Mouse (Mus musculus): ENCODE data around the gene Tube1. TPM values are rescaled to one million over a fixed set of nuclear protein-coding genes. Genes with fewer than 3 reads are reported as not detected.

Tube1 gene
- total RNA-seq, 2 experiments from 2014 or later, result 0.50 to 0.77 TPM

DNA sequence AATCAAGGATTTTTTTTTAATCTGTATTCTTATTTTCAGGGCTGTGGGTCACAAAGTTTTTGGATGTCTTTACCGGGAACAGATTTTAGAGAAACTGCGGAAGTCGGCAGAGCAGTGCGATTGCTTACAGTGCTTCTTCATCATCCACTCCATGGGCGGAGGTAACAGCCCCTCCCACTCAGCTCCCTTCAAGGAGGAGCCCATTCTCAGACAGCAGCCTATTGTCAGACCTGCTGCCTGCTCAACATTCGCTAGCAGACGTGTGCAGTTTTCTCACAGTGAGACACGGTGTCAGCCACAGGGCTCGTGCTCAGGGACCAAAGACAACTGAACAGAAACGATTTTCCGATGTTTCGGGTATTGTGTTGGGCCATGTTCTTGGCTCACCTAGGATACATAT, 8.4 kb downstream of the Tube1 start:
- no peak for DNase-seq
- Histone ChIP-seq H3K27ac (no peak overlapping the region), H3K4me3 (no peak overlapping the region)
- no peak for TF ChIP-seq CTCF (IDR thresholded peaks at IDR 0.05)
- intact Hi-C loops (cut with DNase I), result no loop called here

DNA sequence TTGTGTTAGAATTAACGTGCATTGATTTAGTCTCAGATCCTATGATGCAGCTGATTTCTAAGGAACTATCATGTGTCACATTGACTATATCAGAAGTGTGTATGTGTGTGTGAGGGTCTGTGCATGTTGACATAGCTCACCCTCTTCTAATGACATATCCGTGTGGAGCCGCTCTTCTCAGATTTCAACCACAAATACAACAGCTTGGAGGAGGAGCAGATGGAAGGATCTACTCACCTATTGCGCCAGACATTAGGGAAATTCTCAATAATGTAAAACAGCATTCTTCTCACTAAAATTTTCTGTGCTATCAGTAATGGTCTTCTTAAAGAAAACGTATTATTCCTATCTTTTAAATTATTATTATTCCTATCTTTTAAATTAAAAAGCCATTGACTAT, 22.9 kb downstream of the Tube1 start:
- Histone ChIP-seq H3K27ac (no peak overlapping the region), H3K4me3 (no peak overlapping the region)
- no peak for TF ChIP-seq CTCF (IDR thresholded peaks at IDR 0.05)
- DNase-seq, result no peak
- intact Hi-C loops (cut with DNase I), result no loop called here

DNA sequence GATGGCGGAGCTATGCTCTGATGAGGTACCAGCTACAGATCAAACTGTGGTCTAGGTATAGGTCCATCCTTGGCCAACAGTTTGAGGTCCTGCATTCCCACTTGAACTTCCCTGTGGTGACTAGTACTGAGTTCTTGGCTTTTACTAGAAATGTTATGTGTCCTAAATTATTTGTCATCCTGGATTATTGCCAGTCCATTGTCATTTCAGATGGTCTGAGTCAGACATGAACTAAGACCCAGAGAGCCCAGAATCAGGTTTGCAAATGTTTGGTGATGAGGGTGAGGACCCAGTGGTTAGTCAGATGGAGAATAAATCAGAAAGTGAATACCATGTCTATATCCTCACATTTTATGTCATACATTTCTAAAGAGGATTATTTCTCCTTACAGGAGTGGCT, 23.5 kb downstream of the Tube1 start:
- Histone ChIP-seq H3K4me3 (no peak overlapping the region), H3K27ac (no peak overlapping the region)
- intact Hi-C loops (cut with DNase I), result no loop called here
- no peak for DNase-seq
- no peak for TF ChIP-seq CTCF (IDR thresholded peaks at IDR 0.05)

DNA sequence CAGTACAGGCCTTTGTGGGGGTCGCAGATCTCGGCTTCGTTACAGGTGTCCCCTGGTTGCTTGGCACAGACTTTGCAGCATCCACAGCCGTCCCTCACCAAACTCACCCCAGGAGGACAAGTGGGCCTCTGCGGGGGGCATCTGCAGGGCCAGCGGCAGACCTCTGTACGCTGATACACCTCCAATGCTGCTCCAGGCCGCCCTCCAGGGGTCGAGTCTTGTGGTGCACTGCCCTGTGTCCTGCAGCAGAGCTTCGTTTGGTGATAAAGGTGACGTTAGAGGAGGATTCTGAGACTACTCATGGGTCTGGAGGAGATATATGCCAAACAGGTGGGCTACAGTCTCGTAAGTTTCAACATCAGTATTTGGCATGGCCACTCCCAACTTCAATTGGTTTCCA, 24.5 kb downstream of the Tube1 start:
- H3K4me3 ChIP-seq, result no peak overlapping the region
- no peak overlapping the region for H3K27ac ChIP-seq
- intact Hi-C loops (cut with DNase I), result no loop called here
- no peak for TF ChIP-seq CTCF (IDR thresholded peaks at IDR 0.05)
- no peak for DNase-seq

DNA sequence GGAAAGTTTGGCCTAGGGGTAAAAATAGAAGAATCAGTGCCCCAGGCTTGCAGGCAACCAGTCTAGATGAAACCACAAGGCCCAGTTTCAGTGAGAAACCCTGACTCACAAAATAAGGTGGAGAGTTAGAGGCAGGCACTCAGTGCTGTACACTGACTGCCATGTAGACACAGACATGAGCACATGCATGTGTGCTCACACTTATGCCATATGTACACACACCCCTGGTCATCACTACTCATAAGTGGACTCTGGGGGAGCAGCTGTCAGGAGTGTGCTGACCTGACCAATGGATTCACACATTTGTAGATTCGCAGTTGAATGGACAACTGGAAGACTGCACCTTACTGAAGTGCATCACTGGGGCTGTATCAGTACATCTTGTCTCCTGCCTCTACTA, 27.6 kb downstream of the Tube1 start:
- Histone ChIP-seq H3K27ac (no peak overlapping the region), H3K4me3 (no peak overlapping the region)
- TF ChIP-seq CTCF (IDR thresholded peaks at IDR 0.05), result no peak
- intact Hi-C loops (cut with DNase I), result no loop called here
- no peak for DNase-seq

DNA sequence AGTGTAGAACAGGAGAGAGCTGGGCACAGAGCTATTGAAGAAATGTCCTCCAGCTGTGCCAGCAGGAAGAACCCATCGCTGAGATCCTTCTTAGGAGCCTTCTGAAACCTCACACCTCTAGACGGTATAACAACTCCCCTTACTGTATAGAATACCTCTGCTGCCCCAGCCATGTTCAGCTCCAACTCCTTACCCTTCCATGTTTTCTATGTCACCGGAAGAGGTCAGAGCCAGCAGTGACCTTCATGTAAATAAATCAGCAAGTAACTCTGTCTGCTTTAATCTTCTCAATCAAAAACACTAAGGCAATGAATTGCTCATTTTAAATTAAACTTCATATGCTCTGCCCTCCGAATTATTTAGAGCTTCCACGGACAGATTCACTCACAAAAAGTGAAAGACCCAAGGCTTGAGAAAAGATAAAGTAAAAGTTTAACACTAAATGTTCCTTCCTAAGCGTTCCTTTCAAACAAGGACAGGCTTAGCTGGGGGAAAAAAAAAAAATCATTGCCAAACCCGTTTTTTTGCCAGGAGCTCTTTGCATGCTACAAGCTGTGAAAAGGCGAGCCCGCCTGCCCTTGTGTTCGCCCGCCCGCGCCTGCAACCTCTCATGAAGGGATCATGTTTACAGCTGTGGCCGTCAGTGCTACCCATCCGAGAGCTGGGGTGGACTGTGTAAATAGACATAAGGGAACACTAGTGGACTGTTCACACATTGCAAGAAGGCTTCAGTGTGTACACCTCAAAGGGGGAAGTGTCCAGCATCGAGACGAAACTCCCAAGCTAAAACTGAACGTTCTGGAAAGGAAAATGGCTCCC, 29.1 kb downstream of the Tube1 start:
- peak overlapping the region; percentile 69 for H3K27ac ChIP-seq
- intact Hi-C loops (cut with DNase I), result no loop called here
- peak; percentile 61 for DNase-seq
- peak overlapping the region; percentile 53 for H3K4me3 ChIP-seq
- TF ChIP-seq CTCF (IDR thresholded peaks at IDR 0.05), result no peak

DNA sequence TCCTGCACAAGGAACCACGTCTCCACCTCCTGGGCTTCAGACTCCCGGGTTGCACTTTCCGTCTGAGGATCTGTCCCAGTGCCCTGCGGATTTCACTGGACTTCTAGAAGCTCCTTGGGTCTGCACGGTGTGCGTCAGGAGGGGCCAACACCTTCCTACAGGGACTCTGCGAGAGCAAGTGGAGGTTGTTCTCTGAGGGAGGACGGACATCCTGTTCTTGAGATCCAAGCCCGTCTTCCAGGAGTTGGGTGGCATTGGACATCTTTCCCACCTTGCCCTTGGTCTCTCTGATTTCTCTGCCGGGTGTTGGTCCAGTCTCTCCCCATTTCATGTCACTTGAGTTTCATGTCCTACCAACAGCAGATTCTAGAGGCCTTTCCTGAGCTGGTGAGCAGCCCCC, 29.9 kb downstream of the Tube1 start, which contains the start of gene Ccn6:
Gene Ccn6, minus strand, starts transcription at position 101 of the 400 bp plus-strand sequence.
- intact Hi-C loops (cut with DNase I), result no loop called here
- peak within 1 kb of the TSS; percentile 69 for H3K27ac ChIP-seq
- no peak for TF ChIP-seq CTCF (IDR thresholded peaks at IDR 0.05)
- no peak for DNase-seq
- peak within 1 kb of the TSS; percentile 53 for H3K4me3 ChIP-seq

DNA sequence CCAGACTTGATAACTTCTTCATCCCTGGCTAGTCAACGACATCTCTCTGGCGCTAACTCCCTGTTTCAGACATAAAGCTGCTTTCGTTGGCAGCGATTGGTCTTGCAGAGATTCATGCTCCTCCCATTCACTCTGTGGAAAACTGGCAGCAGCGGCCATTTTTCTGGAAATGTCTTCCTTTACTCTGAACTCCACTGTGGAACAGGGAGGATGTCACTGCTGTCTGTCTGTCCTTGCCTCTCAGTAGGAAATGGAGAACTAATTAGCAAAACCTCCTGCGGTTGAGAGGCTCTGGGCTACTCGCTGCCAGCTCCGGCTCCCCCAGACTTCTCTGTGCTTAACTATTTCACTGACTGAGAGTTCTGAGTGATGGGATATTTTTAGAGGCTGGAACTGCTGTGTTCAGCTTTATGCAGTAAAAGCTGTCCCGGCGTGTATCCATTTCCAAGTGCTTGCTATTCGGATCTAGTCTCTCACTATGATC, 31.9 kb downstream of the Tube1 start:
- intact Hi-C loops (cut with DNase I), result no loop called here
- no peak for TF ChIP-seq CTCF (IDR thresholded peaks at IDR 0.05)
- peak overlapping the region; percentile 64 for H3K4me3 ChIP-seq
- peak; percentile 55 for DNase-seq
- peak overlapping the region; percentile 83 for H3K27ac ChIP-seq

DNA sequence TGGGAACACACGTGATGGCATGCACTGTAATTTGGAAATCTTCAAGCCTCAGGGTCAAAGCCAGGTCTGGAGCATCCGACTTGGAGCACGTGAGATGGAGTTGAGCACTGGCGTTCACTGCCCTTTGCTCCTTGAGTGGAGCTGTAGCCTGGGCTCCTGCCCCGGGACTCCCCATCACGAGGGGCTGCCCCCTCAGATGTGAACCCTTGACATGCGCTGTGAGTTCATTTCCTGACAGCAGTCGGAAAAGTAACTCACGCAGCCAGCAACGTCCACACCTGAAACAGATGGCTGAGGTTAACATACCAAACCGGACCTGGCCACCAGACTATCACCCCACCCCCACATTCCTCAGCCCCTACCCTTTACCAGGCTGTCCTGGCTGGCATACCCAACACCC, 33.8 kb downstream of the Tube1 start:
- Histone ChIP-seq H3K27ac (no peak overlapping the region), H3K4me3 (no peak overlapping the region)
- no peak for DNase-seq
- no peak for TF ChIP-seq CTCF (IDR thresholded peaks at IDR 0.05)
- intact Hi-C loops (cut with DNase I), result no loop called here

DNA sequence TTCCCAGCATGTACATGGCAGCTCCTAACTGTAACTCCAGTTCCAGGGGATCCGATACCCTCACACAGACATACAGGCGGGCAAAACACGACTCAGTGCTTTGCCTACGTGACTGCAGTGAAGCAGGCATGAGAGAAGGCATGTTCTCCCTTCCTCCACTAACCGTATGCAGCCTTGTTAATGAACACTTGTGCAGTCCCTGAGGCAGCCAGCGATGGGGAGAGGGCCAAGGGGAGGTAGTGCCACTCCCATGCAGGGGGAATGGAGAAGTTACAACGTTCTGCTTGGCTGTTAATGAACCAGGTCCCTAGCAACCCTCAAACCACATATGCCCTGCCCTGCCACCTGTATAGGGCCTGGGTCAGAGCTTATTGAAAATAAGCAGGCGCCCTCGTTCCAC, 35.9 kb downstream of the Tube1 start:
- no peak overlapping the region for H3K27ac ChIP-seq
- TF ChIP-seq CTCF (IDR thresholded peaks at IDR 0.05), result no peak
- DNase-seq, result no peak
- intact Hi-C loops (cut with DNase I), result loop anchor here (1.0 to 2.0 kb wide), 2 partner anchors 71 to 351 kb away; no protein-coding TSS in a partner anchor
- H3K4me3 ChIP-seq, result no peak overlapping the region

DNA sequence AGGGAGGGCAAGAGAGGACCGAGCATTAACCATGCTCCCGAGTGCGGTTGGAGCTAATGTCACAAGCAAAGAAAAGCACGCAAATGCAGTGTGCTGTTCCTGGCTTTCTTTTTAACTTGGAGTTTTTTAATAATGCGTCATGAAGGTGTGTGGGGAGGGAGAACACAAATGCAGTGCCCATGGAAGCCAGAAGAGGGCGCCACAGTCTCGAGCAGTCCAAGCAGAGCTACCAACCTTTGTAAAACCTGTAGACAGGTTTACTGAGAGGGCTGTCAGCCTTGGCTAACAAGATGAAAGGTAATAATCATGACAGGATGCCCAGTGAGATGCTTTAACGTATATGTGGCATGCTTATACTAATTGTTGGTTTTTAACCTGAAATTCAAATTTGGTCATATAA, 36.4 kb downstream of the Tube1 start:
- intact Hi-C loops (cut with DNase I), result loop anchor here (1.0 to 2.0 kb wide), 2 partner anchors 71 to 350 kb away; no protein-coding TSS in a partner anchor
- Histone ChIP-seq H3K4me3 (no peak overlapping the region), H3K27ac (no peak overlapping the region)
- peak; percentile 79 for DNase-seq
- peak; percentile 94 for TF ChIP-seq CTCF (IDR thresholded peaks at IDR 0.05)

DNA sequence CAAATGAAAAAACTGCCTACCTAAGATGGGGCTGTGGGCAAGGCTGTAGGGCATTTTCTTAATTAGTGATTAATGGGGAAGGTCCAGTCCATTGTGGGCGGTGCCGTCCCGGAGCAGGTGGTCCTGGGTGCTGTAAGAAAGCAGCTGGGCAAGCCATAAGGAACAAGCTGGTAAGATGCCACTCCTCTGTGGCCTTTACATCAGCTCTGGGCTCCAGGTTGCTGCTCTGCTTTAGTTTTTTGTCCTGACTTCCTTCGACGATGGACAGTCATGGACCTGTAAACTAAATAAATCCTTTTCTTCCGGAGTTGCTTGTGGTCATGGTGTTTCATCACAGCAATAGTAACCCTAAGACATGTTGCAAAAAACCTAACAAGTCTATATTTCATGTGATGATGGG, 36.9 kb downstream of the Tube1 start:
- no peak for TF ChIP-seq CTCF (IDR thresholded peaks at IDR 0.05)
- no peak overlapping the region; the same call in 1 of the 2 replicates for H3K4me3 ChIP-seq
- H3K27ac ChIP-seq, result no peak overlapping the region
- intact Hi-C loops (cut with DNase I), result loop anchor here (1.0 to 2.0 kb wide), 2 partner anchors 70 to 350 kb away; no protein-coding TSS in a partner anchor
- no peak for DNase-seq

DNA sequence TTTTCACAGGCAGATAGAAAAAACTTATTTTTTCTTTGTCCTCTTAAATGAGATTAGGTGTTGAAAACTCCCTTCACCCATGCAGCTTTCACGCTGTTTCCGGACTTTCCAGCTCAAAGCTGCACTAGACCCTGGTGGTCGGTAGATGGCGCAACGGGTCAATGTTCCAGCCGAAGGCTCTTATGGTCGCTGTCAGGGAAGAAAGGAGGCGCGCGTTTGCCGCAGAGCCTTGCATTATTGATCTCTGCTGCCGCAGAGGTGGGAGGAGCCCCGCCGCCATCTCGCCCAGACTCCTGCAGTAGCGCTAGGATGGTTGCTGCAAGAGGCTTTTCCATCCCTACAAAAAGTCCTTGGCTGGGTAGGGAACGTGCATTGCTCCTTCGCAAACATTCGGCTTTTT, 37.4 kb downstream of the Tube1 start:
- Histone ChIP-seq H3K27ac (peak overlapping the region; percentile 86), H3K4me3 (peak overlapping the region; percentile 81)
- peak; percentile 91 for DNase-seq
- intact Hi-C loops (cut with DNase I), result loop anchor here (2.0 kb wide), 1 partner anchor 70 kb away; no protein-coding TSS in a partner anchor
- TF ChIP-seq CTCF (IDR thresholded peaks at IDR 0.05), result no peak; the same call in none of the 2 replicates

Data from gastrocnemius, adult 2 months (tissue).